Mouse (Mus musculus) erythroblast, embryonic 14.5 days (primary cell): ENCODE measurements around the gene Pafah1b1.

Source experiments
- GATA1 ChIP-seq: IDR thresholded peaks from 2 replicates; pipeline ENCODE4 v1.6.1; 2012; ENCODE audit warnings: low read length, inconsistent platforms, mixed read lengths
- TAL1 ChIP-seq: IDR thresholded peaks from 3 replicates; pipeline ENCODE4 v1.6.1; 2012; ENCODE audit warnings: low read length, inconsistent platforms, mixed read lengths

DNA sequence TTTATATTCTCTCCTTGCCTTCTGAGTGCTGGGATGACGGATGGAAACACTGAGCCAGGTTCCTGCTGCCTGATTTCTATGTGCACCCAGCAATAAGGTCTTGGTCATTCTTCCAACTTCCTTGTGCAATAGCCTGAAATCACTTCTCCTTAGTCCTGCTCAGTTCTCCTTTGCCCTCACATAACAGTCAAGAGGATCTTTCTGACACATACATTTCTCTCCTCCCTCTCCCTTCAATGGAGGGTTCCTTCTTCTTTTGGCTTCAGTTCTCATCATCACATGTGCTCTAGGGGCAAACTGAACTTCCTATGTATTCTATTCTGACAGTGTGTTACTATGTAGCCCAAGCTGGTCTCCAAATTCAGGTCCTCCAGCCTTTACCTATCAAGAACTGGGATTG, 76.5 kb downstream of the Pafah1b1 start:
- TF ChIP-seq TAL1 (no peak), GATA1 (no peak)
